Mouse (Mus musculus) CH12.LX (cell line): Measurements from ENCODE around the gene Elovl6.

Experiments
- CTCF ChIP-seq, 2 experiments: IDR thresholded peaks in 1 of 2; conservative IDR thresholded peaks in 1 of 2; 2 replicates each; pipeline ENCODE4 v1.5.1; 2011 to 2012; ENCODE audit warnings: low read depth in 2 of 2, low read length in 2 of 2, improper control_type of control experiment in 1 of 2, inconsistent platforms in 1 of 2, mild to moderate bottlenecking in 1 of 2, moderate library complexity in 1 of 2
- EP300 ChIP-seq: IDR thresholded peaks from 2 replicates; pipeline ENCODE4 v1.6.1; 2011; ENCODE audit warnings: low read length, improper control_type of control experiment
- GABPA ChIP-seq: IDR thresholded peaks from 2 replicates; pipeline ENCODE4 v1.6.1; 2012; ENCODE audit warnings: low read depth, low read length, improper control_type of control experiment, inconsistent platforms; ENCODE audit not compliant: insufficient replicate concordance
- MAZ ChIP-seq: IDR thresholded peaks from 2 replicates; pipeline ENCODE4 v1.6.1; 2012; ENCODE audit warnings: low read depth, mild to moderate bottlenecking, inconsistent platforms, low read length, improper control_type of control experiment, moderate library complexity
- POLR2A ChIP-seq: IDR thresholded peaks from 2 replicates; pipeline ENCODE4 v1.6.1; 2011; ENCODE audit warnings: low read depth, mild to moderate bottlenecking, improper control_type of control experiment, low read length
- TCF12 ChIP-seq: IDR thresholded peaks from 2 replicates; pipeline ENCODE4 v1.6.1; 2014; ENCODE audit warnings: low read depth, mild to moderate bottlenecking, inconsistent platforms, low read length, improper control_type of control experiment
- USF1 ChIP-seq: IDR thresholded peaks from 2 replicates; pipeline ENCODE4 v1.6.1; 2014; ENCODE audit warnings: low read depth, mild to moderate bottlenecking, inconsistent platforms, low read length, improper control_type of control experiment
- ZC3H11A ChIP-seq: IDR thresholded peaks from 2 replicates; pipeline ENCODE4 v1.6.1; 2012; ENCODE audit warnings: low read depth, mild to moderate bottlenecking, inconsistent platforms, low read length, improper control_type of control experiment

- peak; percentile 40; the same call in 1 of the 2 replicates for TF ChIP-seq TCF12
- no peak for TF ChIP-seq USF1
- TF ChIP-seq CTCF (conservative IDR thresholded peaks at IDR 0.05 in 1 of 2, IDR thresholded peaks at IDR 0.05 in 1 of 2; ENCODE audit: low read depth in 2 of 2, low read length in 2 of 2), result no peak
- no peak; the same call in 1 of the 2 replicates for TF ChIP-seq EP300
- TF ChIP-seq POLR2A, result no peak
- no peak for TF ChIP-seq GABPA
- no peak for TF ChIP-seq MAZ
- TF ChIP-seq ZC3H11A, result no peak
Observed at GRCm38 (mm10) chr3:129565458-129565857, 33.3 kb downstream of the Elovl6 start.
